Mouse (Mus musculus): Measurements from ENCODE around the gene Cd248. TPM values are rescaled to one million over a fixed set of nuclear protein-coding genes. Genes with fewer than 3 reads are reported as not detected.

The Cd248 gene
- polyA plus RNA-seq (2012; fragmentation: generic; extraction: Trizol), result 3.2 TPM
- long read RNA-seq, experiment 1, transcript Cd248-201 (1 exons, 2,605 nt), result major isoform, 7 of 7 reads
- long read RNA-seq, experiment 1, partial matches to known transcripts, result 0 of 7 reads
- long read RNA-seq, experiment 1, other reads (novel, unspliced or antisense), result 0 of 7 reads
- long read RNA-seq, experiment 2, partial matches to known transcripts, result 0 of 1 reads
- long read RNA-seq, experiment 2, other reads (novel, unspliced or antisense), result 0 of 1 reads

GRCm38 (mm10) chr19:5067867-5068569 is at the start of gene Cd248:
Gene Cd248 (plus strand): TSS chr19:5068078.
- no peak for TF ChIP-seq MAX (IDR thresholded peaks at IDR 0.05)
- no peak for TF ChIP-seq CEBPB (IDR thresholded peaks at IDR 0.05; ENCODE audit: low read depth)
- no peak for TF ChIP-seq FOSL1 (IDR thresholded peaks at IDR 0.05; ENCODE audit: insufficient read depth, low read length, poor library complexity, severe bottlenecking)
- TF ChIP-seq USF1 (IDR thresholded peaks at IDR 0.05; ENCODE audit: low read depth), result no peak
- no peak for TF ChIP-seq MYOD1 (IDR thresholded peaks at IDR 0.05; ENCODE audit: control insufficient read depth, insufficient read length, low read depth)
- no peak for TF ChIP-seq CTCF (IDR thresholded peaks at IDR 0.05; ENCODE audit: control insufficient read depth, insufficient read depth, insufficient read length)
- TF ChIP-seq MYOG (IDR thresholded peaks at IDR 0.05; ENCODE audit: control insufficient read depth, extremely low read depth, insufficient read length), result no peak
- Histone ChIP-seq H3K79me3 (ENCODE audit: low read depth) (no peaks in the 10 kb centered on the region), H3ac (ENCODE audit: control insufficient read depth, insufficient read length, low read depth) (peak within 1 kb of the TSS; percentile 47), H3K36me3 (ENCODE audit: control insufficient read depth, insufficient read depth) (no peaks in the 10 kb centered on the region), H3K4me3 (ENCODE audit: insufficient read depth, poor library complexity, severe bottlenecking) (no peak within 1 kb of the TSS), H3K27me3 (ENCODE audit: control insufficient read depth, insufficient read depth, insufficient read length) (no peaks in the 10 kb centered on the region), H3K79me2 (ENCODE audit: control insufficient read depth, insufficient read depth) (no peaks in the 10 kb centered on the region)

GRCm38 (mm10) chr19:5018191-5018590 is 49.7 kb upstream of the Cd248 start:
- TF ChIP-seq USF1 (IDR thresholded peaks at IDR 0.05; ENCODE audit: low read depth), result no peak
- peak; percentile 39 for TF ChIP-seq MYOD1 (IDR thresholded peaks at IDR 0.05; ENCODE audit: control insufficient read depth, insufficient read length, low read depth)
- peak; percentile 46 for TF ChIP-seq FOSL1 (IDR thresholded peaks at IDR 0.05; ENCODE audit: insufficient read depth, low read length, poor library complexity, severe bottlenecking)
- no peaks in the 10 kb centered on the region for H3K79me3 ChIP-seq (ENCODE audit: low read depth)

GRCm38 (mm10) chr19:5021416-5021815 is 46.5 kb upstream of the Cd248 start:
- Histone ChIP-seq H3ac (ENCODE audit: control insufficient read depth, insufficient read length, low read depth) (no peak overlapping the region), H3K79me2 (ENCODE audit: control insufficient read depth, insufficient read depth) (peaks cover 20% of the 10 kb centered on the region), H3K27me3 (ENCODE audit: control insufficient read depth, insufficient read depth, insufficient read length) (no peaks in the 10 kb centered on the region), H3K79me3 (ENCODE audit: low read depth) (peaks cover 8% of the 10 kb centered on the region), H3K36me3 (ENCODE audit: control insufficient read depth, insufficient read depth) (no peaks in the 10 kb centered on the region), H3K4me3 (ENCODE audit: insufficient read depth, poor library complexity, severe bottlenecking) (no peak overlapping the region)
- peak; percentile 59 for TF ChIP-seq MYOD1 (IDR thresholded peaks at IDR 0.05; ENCODE audit: control insufficient read depth, insufficient read length, low read depth)
- TF ChIP-seq MYOG (IDR thresholded peaks at IDR 0.05; ENCODE audit: control insufficient read depth, extremely low read depth, insufficient read length), result no peak

More at GRCm38 (mm10) chr19:5018191-5018590, 49.7 kb upstream of the Cd248 start:
- Histone ChIP-seq H3K79me2 (ENCODE audit: control insufficient read depth, insufficient read depth) (no peaks in the 10 kb centered on the region), H3K4me3 (ENCODE audit: insufficient read depth, poor library complexity, severe bottlenecking) (no peak overlapping the region), H3K27me3 (ENCODE audit: control insufficient read depth, insufficient read depth, insufficient read length) (no peaks in the 10 kb centered on the region), H3K36me3 (ENCODE audit: control insufficient read depth, insufficient read depth) (no peaks in the 10 kb centered on the region), H3ac (ENCODE audit: control insufficient read depth, insufficient read length, low read depth) (peak overlapping the region; percentile 40)

GRCm38 (mm10) chr19:5023621-5024479 is 44.0 kb upstream of the Cd248 start, which contains the start of gene Slc29a2:
Gene Slc29a2 (plus strand): TSS chr19:5023860.
- Histone ChIP-seq H3K4me3 (ENCODE audit: insufficient read depth, poor library complexity, severe bottlenecking) (peak within 1 kb of the TSS; percentile 52), H3K79me3 (ENCODE audit: low read depth) (peaks cover 9% of the 10 kb centered on the region), H3K79me2 (ENCODE audit: control insufficient read depth, insufficient read depth) (peaks cover 20% of the 10 kb centered on the region), H3K27me3 (ENCODE audit: control insufficient read depth, insufficient read depth, insufficient read length) (no peaks in the 10 kb centered on the region), H3K36me3 (ENCODE audit: control insufficient read depth, insufficient read depth) (peaks cover 17% of the 10 kb centered on the region), H3ac (ENCODE audit: control insufficient read depth, insufficient read length, low read depth) (peak within 1 kb of the TSS; percentile 81)
- TF ChIP-seq MAX (IDR thresholded peaks at IDR 0.05) (peak; percentile 80), MYOD1 (IDR thresholded peaks at IDR 0.05; ENCODE audit: control insufficient read depth, insufficient read length, low read depth) (no peak), CEBPB (IDR thresholded peaks at IDR 0.05; ENCODE audit: low read depth) (no peak), MYOG (IDR thresholded peaks at IDR 0.05; ENCODE audit: control insufficient read depth, extremely low read depth, insufficient read length) (no peak), USF1 (IDR thresholded peaks at IDR 0.05; ENCODE audit: low read depth) (no peak), FOSL1 (IDR thresholded peaks at IDR 0.05; ENCODE audit: insufficient read depth, low read length, poor library complexity, severe bottlenecking) (no peak)

GRCm38 (mm10) chr19:5026111-5026510 is 41.8 kb upstream of the Cd248 start:
- Histone ChIP-seq H3K27me3 (ENCODE audit: control insufficient read depth, insufficient read depth, insufficient read length) (no peaks in the 10 kb centered on the region), H3K36me3 (ENCODE audit: control insufficient read depth, insufficient read depth) (peaks cover 21% of the 10 kb centered on the region), H3K4me3 (ENCODE audit: insufficient read depth, poor library complexity, severe bottlenecking) (no peak overlapping the region), H3ac (ENCODE audit: control insufficient read depth, insufficient read length, low read depth) (no peak overlapping the region), H3K79me3 (ENCODE audit: low read depth) (peaks cover 9% of the 10 kb centered on the region), H3K79me2 (ENCODE audit: control insufficient read depth, insufficient read depth) (peaks cover 20% of the 10 kb centered on the region)
- no peak for TF ChIP-seq MYOG (IDR thresholded peaks at IDR 0.05; ENCODE audit: control insufficient read depth, extremely low read depth, insufficient read length)
- no peak for TF ChIP-seq MAX (IDR thresholded peaks at IDR 0.05)
- TF ChIP-seq CEBPB (IDR thresholded peaks at IDR 0.05; ENCODE audit: low read depth), result no peak
- TF ChIP-seq USF1 (IDR thresholded peaks at IDR 0.05; ENCODE audit: low read depth), result no peak
- no peak for TF ChIP-seq CTCF (IDR thresholded peaks at IDR 0.05; ENCODE audit: control insufficient read depth, insufficient read depth, insufficient read length)
- no peak for TF ChIP-seq MYOD1 (IDR thresholded peaks at IDR 0.05; ENCODE audit: control insufficient read depth, insufficient read length, low read depth)
- TF ChIP-seq FOSL1 (IDR thresholded peaks at IDR 0.05; ENCODE audit: insufficient read depth, low read length, poor library complexity, severe bottlenecking), result no peak

All from C2C12 (cell line).